Mouse (Mus musculus): Measurements from ENCODE around the gene Wfdc16. TPM values are rescaled to one million over a fixed set of nuclear protein-coding genes. Genes with fewer than 3 reads are reported as not detected.

The Wfdc16 gene
- polyA plus RNA-seq, 1 experiment = not detected

DNA sequence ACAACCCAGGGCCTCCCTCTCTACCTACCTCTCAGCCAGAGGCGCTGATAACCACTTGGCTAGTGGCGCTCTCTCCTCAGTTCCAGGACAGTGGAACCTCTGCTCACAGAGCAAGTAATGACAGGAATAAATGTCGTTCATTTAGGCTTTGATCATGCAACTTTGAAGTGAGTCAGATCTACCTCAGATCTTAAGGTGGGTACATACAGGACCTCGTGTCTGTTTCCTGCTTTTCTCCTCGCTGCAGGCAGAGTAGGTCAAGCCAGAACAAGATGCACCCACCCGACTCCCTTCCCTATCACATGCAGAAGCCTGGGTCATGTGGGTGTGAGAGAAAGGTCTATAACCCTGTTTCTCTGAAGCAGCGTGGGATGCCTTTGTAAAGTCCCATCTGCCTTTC is 35.4 kb upstream of the Wfdc16 start, which contains the start of gene Wfdc11:
Gene Wfdc11, minus strand, starts transcription at position 101 of the 400 bp plus-strand sequence.
- Histone ChIP-seq H3K4me1 (replicated peaks; ENCODE audit: control insufficient read depth, insufficient read depth, low read length) (no peaks in the 10 kb centered on the region; the same call in 1 of the 2 replicates), H3K4me3 (ENCODE audit: control insufficient read depth, insufficient read depth, low read length) (no peak within 1 kb of the TSS), H3K27me3 (ENCODE audit: control insufficient read depth, insufficient read depth, low read length) (no peaks in the 10 kb centered on the region), H3K36me3 (ENCODE audit: control insufficient read depth, insufficient read depth, low read length) (no peaks in the 10 kb centered on the region), H3K27ac (ENCODE audit: control insufficient read depth, insufficient read depth, low read length) (no peak within 1 kb of the TSS)
- DNase-seq = no peak
- 63% methylated on average over 7 of the region's 7 CpGs for WGBS
- TF ChIP-seq POLR2A (IDR thresholded peaks at IDR 0.05; ENCODE audit: control insufficient read depth, extremely low read depth, insufficient read depth, low read length, poor library complexity) (no peak), CTCF (IDR thresholded peaks at IDR 0.05; ENCODE audit: borderline replicate concordance, control insufficient read depth, extremely low read depth, insufficient read depth, low read length, poor library complexity) (no peak)

GRCm38 (mm10) chr2:164670938-164671337 is 32.3 kb upstream of the Wfdc16 start:
- DNase-seq = no peak
- 30% methylated on average over 1 of the region's 1 CpGs for WGBS
- TF ChIP-seq CTCF (IDR thresholded peaks at IDR 0.05; ENCODE audit: borderline replicate concordance, control insufficient read depth, extremely low read depth, insufficient read depth, low read length, poor library complexity) = no peak
- TF ChIP-seq POLR2A (IDR thresholded peaks at IDR 0.05; ENCODE audit: control insufficient read depth, extremely low read depth, insufficient read depth, low read length, poor library complexity) = no peak
- H3K4me3 ChIP-seq (ENCODE audit: control insufficient read depth, insufficient read depth, low read length) = no peak overlapping the region
- no peaks in the 10 kb centered on the region for H3K27me3 ChIP-seq (ENCODE audit: control insufficient read depth, insufficient read depth, low read length)
- H3K27ac ChIP-seq (ENCODE audit: control insufficient read depth, insufficient read depth, low read length) = no peak overlapping the region
- H3K4me1 ChIP-seq (replicated peaks; ENCODE audit: control insufficient read depth, insufficient read depth, low read length) = no peaks in the 10 kb centered on the region; the same call in 1 of the 2 replicates
- H3K36me3 ChIP-seq (ENCODE audit: control insufficient read depth, insufficient read depth, low read length) = no peaks in the 10 kb centered on the region

DNA sequence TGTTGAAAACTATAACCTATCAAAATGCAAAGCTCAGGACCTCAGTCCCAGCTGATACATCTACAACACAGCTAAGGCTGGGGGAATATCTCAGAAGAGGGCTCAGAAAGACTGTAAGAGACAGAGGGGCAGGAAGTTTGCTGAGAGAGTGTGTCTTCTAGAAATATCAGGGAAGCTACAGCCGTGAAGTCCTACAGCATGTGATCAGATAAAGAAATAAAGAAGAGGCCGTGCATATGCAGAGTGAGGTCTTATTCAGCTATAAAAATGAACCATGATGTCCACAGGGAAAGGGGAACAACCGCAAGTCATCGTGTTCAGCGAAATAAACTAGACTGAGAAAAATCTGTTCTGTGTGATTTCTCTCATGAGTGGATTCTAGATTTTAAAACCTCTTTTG is 31.7 kb upstream of the Wfdc16 start:
- Histone ChIP-seq H3K36me3 (ENCODE audit: control insufficient read depth, insufficient read depth, low read length) (no peaks in the 10 kb centered on the region), H3K4me3 (ENCODE audit: control insufficient read depth, insufficient read depth, low read length) (no peak overlapping the region), H3K4me1 (replicated peaks; ENCODE audit: control insufficient read depth, insufficient read depth, low read length) (no peaks in the 10 kb centered on the region; the same call in 1 of the 2 replicates), H3K27ac (ENCODE audit: control insufficient read depth, insufficient read depth, low read length) (no peak overlapping the region), H3K27me3 (ENCODE audit: control insufficient read depth, insufficient read depth, low read length) (no peaks in the 10 kb centered on the region)
- TF ChIP-seq CTCF (IDR thresholded peaks at IDR 0.05; ENCODE audit: borderline replicate concordance, control insufficient read depth, extremely low read depth, insufficient read depth, low read length, poor library complexity) (no peak), POLR2A (IDR thresholded peaks at IDR 0.05; ENCODE audit: control insufficient read depth, extremely low read depth, insufficient read depth, low read length, poor library complexity) (no peak)
- no peak for DNase-seq
- 77% methylated on average over 5 of the region's 5 CpGs for WGBS

DNA sequence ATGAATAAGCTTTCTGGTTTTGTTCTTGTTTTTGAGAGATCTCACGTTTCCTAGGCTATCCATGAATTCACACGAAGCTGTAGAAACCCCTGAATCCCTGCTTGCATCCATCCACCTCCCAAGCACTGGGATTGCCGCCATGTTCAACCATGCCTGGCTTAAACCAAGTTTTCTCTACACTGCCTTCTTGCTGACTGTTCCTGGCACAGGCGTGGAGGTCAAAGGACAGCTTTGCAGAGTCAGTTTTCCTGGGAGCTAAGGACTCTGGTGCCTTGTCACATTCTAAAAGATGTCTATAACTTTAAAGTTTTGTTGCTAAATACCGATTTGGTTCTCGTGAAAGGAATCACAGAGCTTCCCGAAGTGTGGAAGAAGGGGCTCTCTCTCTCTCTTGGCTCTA is 26.3 kb upstream of the Wfdc16 start:
- Histone ChIP-seq H3K4me3 (ENCODE audit: control insufficient read depth, insufficient read depth, low read length) (no peak overlapping the region), H3K36me3 (ENCODE audit: control insufficient read depth, insufficient read depth, low read length) (no peaks in the 10 kb centered on the region), H3K27ac (ENCODE audit: control insufficient read depth, insufficient read depth, low read length) (no peak overlapping the region), H3K27me3 (ENCODE audit: control insufficient read depth, insufficient read depth, low read length) (no peaks in the 10 kb centered on the region), H3K4me1 (replicated peaks; ENCODE audit: control insufficient read depth, insufficient read depth, low read length) (no peaks in the 10 kb centered on the region)
- TF ChIP-seq POLR2A (IDR thresholded peaks at IDR 0.05; ENCODE audit: control insufficient read depth, extremely low read depth, insufficient read depth, low read length, poor library complexity) (no peak), CTCF (IDR thresholded peaks at IDR 0.05; ENCODE audit: borderline replicate concordance, control insufficient read depth, extremely low read depth, insufficient read depth, low read length, poor library complexity) (no peak)
- 93% methylated on average over 7 of the region's 7 CpGs for WGBS
- no peak for DNase-seq

DNA sequence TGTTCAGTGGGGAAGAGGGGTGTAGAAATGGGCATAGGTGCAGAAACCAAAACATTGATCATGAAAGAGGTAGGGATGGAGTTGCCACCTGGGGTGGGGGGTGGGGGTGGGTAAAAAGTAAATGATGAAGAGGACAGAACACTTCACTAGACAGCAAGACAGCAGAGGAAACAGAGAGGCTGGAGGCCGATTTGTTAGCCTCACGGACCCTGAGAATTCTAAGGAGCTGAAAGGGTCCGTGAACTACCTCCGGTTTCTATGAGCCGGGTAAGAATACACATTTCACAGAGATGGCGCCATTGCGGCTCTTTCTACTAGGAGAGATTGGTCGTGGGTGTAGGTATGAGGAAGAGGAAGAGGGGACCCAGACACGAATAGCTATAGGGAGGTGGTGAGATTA is 17.9 kb upstream of the Wfdc16 start, which contains the start of gene Wfdc9:
Gene Wfdc9, minus strand, starts transcription at position 101 of the 400 bp plus-strand sequence.
- H3K4me3 ChIP-seq (ENCODE audit: control insufficient read depth, insufficient read depth, low read length) = no peak within 1 kb of the TSS
- no peak within 1 kb of the TSS for H3K27ac ChIP-seq (ENCODE audit: control insufficient read depth, insufficient read depth, low read length)
- DNase-seq = no peak
- 74% methylated on average over 9 of the region's 9 CpGs for WGBS
- H3K4me1 ChIP-seq (replicated peaks; ENCODE audit: control insufficient read depth, insufficient read depth, low read length) = no peaks in the 10 kb centered on the region
- H3K27me3 ChIP-seq (ENCODE audit: control insufficient read depth, insufficient read depth, low read length) = no peaks in the 10 kb centered on the region
- TF ChIP-seq CTCF (IDR thresholded peaks at IDR 0.05; ENCODE audit: borderline replicate concordance, control insufficient read depth, extremely low read depth, insufficient read depth, low read length, poor library complexity) (no peak), POLR2A (IDR thresholded peaks at IDR 0.05; ENCODE audit: control insufficient read depth, extremely low read depth, insufficient read depth, low read length, poor library complexity) (no peak)
- H3K36me3 ChIP-seq (ENCODE audit: control insufficient read depth, insufficient read depth, low read length) = no peaks in the 10 kb centered on the region

DNA sequence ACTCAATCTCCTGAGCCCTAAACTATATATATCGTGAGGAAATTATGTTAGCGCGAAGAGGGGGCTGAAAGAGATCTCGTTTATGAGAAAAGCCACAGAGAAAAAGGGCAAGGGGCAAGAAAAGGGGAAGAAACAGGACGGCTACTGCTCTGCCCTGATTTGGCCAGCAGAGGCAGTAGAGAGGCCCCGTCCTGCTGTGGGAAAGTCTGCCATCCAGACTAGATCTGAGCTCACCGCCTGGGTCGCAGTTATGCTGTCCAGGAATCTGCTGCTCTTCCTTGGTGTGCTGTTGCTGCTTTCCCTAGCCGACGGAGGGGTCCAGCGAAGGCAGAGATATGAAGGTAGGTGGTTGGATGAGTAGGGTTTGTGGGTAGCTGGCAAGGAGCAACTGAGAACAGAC is 17.3 kb upstream of the Wfdc16 start, which contains the start of gene Wfdc10:
Gene Wfdc10, plus strand, starts transcription at position 189 of the 400 bp plus-strand sequence.
- 17% methylated on average over 11 of the region's 11 CpGs for WGBS
- Histone ChIP-seq H3K4me3 (ENCODE audit: control insufficient read depth, insufficient read depth, low read length) (no peak within 1 kb of the TSS), H3K27me3 (ENCODE audit: control insufficient read depth, insufficient read depth, low read length) (no peaks in the 10 kb centered on the region), H3K27ac (ENCODE audit: control insufficient read depth, insufficient read depth, low read length) (no peak within 1 kb of the TSS), H3K4me1 (replicated peaks; ENCODE audit: control insufficient read depth, insufficient read depth, low read length) (no peaks in the 10 kb centered on the region), H3K36me3 (ENCODE audit: control insufficient read depth, insufficient read depth, low read length) (no peaks in the 10 kb centered on the region)
- peak; percentile 75; the same call in 1 of the 2 replicates for TF ChIP-seq CTCF (IDR thresholded peaks at IDR 0.05; ENCODE audit: borderline replicate concordance, control insufficient read depth, extremely low read depth, insufficient read depth, low read length, poor library complexity)
- TF ChIP-seq POLR2A (IDR thresholded peaks at IDR 0.05; ENCODE audit: control insufficient read depth, extremely low read depth, insufficient read depth, low read length, poor library complexity) = no peak
- peak; percentile 58 for DNase-seq
